Mouse (Mus musculus): Measurements from ENCODE around the gene Gm49391. TPM values are rescaled to one million over a fixed set of nuclear protein-coding genes. Genes with fewer than 3 reads are reported as not detected.

The Gm49391 gene
- polyA plus RNA-seq, 1 experiment from 2014 or later = 2.0 TPM

GRCm38 (mm10) chr13:60895406-60896160 is 40.8 kb downstream of the Gm49391 start:
- no peaks in the 10 kb centered on the region for H3K4me1 ChIP-seq (replicated peaks; ENCODE audit: control insufficient read depth, insufficient read depth, low read length)
- H3K9ac ChIP-seq = no peak overlapping the region
- no peak for DNase-seq (ENCODE audit: low spot score)
- no peaks in the 10 kb centered on the region for H3K27me3 ChIP-seq (ENCODE audit: control insufficient read depth, insufficient read depth, low read length)
- no peak for ATAC-seq (ENCODE audit: low FRiP score)
- H3K27ac ChIP-seq = no peak overlapping the region
- no peaks in the 10 kb centered on the region for H3K36me3 ChIP-seq (replicated peaks; ENCODE audit: control insufficient read depth, insufficient read depth)
- H3K9me3 ChIP-seq (ENCODE audit: control insufficient read depth, low read length) = 0 out of 2 replicates have a peak, but pooled peaks cover under 1% of the 10 kb centered on the region
- no peak overlapping the region for H3K4me3 ChIP-seq (replicated peaks; ENCODE audit: low read length)
- no peak overlapping the region for H3K4me2 ChIP-seq (replicated peaks)

DNA sequence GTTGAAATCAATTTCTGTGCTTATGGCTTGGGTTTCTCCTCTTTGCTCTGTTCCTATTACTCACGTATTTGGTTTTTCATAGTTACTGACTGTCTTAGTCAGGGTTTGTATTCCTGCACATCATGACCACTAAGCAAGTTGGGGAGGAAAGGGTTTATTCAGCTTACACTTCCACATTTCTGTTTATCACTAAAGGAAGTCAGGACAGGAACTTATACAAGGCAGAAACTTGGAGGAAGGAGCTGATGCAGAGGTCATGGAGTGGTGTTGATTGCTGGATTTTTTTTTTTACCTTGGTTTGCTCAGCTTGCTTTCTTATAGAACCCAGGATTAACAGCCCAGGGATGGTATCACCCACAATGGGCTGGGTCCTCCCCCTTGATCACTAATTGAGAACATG is 44.1 kb downstream of the Gm49391 start:
- ATAC-seq (ENCODE audit: low FRiP score) (no peak), DNase-seq (ENCODE audit: low spot score) (no peak)
- H3K27ac ChIP-seq = no peak overlapping the region
- no peaks in the 10 kb centered on the region for H3K36me3 ChIP-seq (replicated peaks; ENCODE audit: control insufficient read depth, insufficient read depth)
- no peaks in the 10 kb centered on the region for H3K27me3 ChIP-seq (ENCODE audit: control insufficient read depth, insufficient read depth, low read length)
- WGBS = 90% methylated on average over 1 of the region's 1 CpGs
- H3K9me3 ChIP-seq (ENCODE audit: control insufficient read depth, low read length) = 0 out of 2 replicates have a peak, but pooled peaks cover 3% of the 10 kb centered on the region
- no peaks in the 10 kb centered on the region for H3K4me1 ChIP-seq (replicated peaks; ENCODE audit: control insufficient read depth, insufficient read depth, low read length)
- H3K4me3 ChIP-seq (replicated peaks; ENCODE audit: low read length) = no peak overlapping the region
- no peak overlapping the region for H3K9ac ChIP-seq
- H3K4me2 ChIP-seq (replicated peaks) = no peak overlapping the region

DNA sequence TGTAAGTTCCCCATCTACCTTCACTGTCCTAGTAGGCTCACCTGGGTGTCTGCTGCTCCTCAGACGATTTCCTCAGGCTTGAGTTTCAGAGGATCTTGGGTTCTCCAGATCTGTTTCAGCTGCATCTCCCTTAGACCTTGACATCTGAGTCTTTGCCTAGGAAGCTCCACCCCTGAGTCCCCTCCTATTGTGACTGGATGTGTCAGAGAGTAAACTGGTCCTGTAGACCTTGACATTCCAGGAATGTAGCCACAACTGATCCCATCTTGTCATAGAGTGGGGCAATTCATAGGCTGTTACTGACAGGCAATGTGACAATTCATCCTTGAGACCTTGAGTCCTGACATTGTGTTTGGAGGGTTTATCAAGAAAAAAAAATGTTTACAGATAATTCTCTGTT is 72.1 kb downstream of the Gm49391 start, which contains the start of gene 4930486L24Rik:
Gene 4930486L24Rik (minus strand): TSS at position 195 of the 400 bp plus-strand sequence.
- Histone ChIP-seq H3K36me3 (replicated peaks; ENCODE audit: control insufficient read depth, insufficient read depth) (no peaks in the 10 kb centered on the region), H3K4me2 (replicated peaks) (no peak within 1 kb of the TSS), H3K9ac (no peak within 1 kb of the TSS), H3K27me3 (ENCODE audit: control insufficient read depth, insufficient read depth, low read length) (no peaks in the 10 kb centered on the region), H3K27ac (no peak within 1 kb of the TSS), H3K9me3 (ENCODE audit: control insufficient read depth, low read length) (no peaks in the 10 kb centered on the region), H3K4me3 (replicated peaks; ENCODE audit: low read length) (no peak within 1 kb of the TSS), H3K4me1 (replicated peaks; ENCODE audit: control insufficient read depth, insufficient read depth, low read length) (no peaks in the 10 kb centered on the region)
- ATAC-seq (ENCODE audit: low FRiP score) = no peak
- DNase-seq (ENCODE audit: low spot score) = no peak
- 81% methylated on average over 1 of the region's 1 CpGs for WGBS

DNA sequence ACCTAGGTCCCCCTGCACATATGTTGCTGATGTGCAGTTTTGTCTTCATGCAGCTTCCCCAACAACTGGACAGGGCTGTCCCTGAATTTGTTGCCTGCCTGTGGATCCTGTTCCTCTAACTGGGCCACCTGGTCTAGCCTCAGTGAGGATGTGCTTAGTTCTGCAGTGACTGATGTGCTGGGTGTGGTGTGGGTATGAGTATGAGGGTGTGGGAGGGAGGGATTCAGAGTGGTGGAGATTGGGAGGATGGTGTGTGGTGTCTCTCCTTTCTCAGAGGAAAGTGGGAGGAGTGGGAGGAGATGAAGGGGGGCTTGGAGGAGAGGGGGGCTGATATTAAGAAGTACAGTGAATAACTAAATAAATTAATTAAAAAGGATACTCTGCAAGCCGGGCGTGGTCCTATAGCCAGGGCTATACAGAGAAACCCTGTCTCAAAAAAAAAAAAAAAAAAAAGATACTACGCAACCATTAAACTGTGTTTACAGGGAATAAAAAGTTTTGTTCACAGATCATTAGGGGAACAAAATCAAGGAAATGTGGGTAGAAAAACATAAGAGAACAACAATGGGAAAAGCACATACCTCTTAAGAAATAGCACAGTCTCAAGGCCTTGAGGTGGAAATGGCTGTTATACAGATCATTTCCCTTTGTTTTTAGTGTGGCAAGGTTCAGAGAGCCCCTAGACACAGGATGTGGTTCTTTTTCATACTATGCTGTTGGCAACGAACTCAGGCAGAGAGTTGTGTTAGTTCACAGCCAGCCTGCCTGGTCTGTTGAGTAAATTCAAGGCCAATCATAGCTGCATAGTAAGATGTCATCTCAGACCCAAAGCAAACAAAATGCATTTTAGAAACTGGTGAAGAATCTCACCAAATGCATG is 87.9 kb downstream of the Gm49391 start:
- Histone ChIP-seq H3K9ac (no peak overlapping the region), H3K36me3 (replicated peaks; ENCODE audit: control insufficient read depth, insufficient read depth) (no peaks in the 10 kb centered on the region), H3K4me2 (replicated peaks) (no peak overlapping the region), H3K27ac (no peak overlapping the region), H3K4me3 (replicated peaks; ENCODE audit: low read length) (no peak overlapping the region), H3K4me1 (replicated peaks; ENCODE audit: control insufficient read depth, insufficient read depth, low read length) (no peaks in the 10 kb centered on the region), H3K9me3 (ENCODE audit: control insufficient read depth, low read length) (no peaks in the 10 kb centered on the region), H3K27me3 (ENCODE audit: control insufficient read depth, insufficient read depth, low read length) (no peaks in the 10 kb centered on the region)
- 89% methylated on average over 4 of the region's 4 CpGs for WGBS
- DNase-seq (ENCODE audit: low spot score) (no peak), ATAC-seq (ENCODE audit: low FRiP score) (no peak)

Other genes starting within 250 kb of the Gm49391 start
- gene BC051665, start 150.2 kb downstream of the Gm49391 start, polyA plus RNA-seq (2014; fragmentation: Nextera tagmentation; extraction: Ambion mirVana) = not detected in 2 replicates
- not detected in 2 replicates for gene Ctsll3, start 133.7 kb downstream of the Gm49391 start, polyA plus RNA-seq (2014; fragmentation: Nextera tagmentation; extraction: Ambion mirVana)
- 0.20 TPM in 1 of 2 replicates, not detected in the other for gene 4930486L24Rik, start 72.1 kb downstream of the Gm49391 start, polyA plus RNA-seq (2014; fragmentation: Nextera tagmentation; extraction: Ambion mirVana)
- 0.13 TPM in 1 of 2 replicates, not detected in the other for gene Gm49392, start 39.7 kb downstream of the Gm49391 start, polyA plus RNA-seq (2014; fragmentation: Nextera tagmentation; extraction: Ambion mirVana)
- gene Ctla2b, start 39.1 kb downstream of the Gm49391 start, polyA plus RNA-seq (2014; fragmentation: Nextera tagmentation; extraction: Ambion mirVana) = 1.5 and 3.7 TPM in 2 replicates
- not detected in 2 replicates for gene Tpbpb, start 31.7 kb downstream of the Gm49391 start, polyA plus RNA-seq (2014; fragmentation: Nextera tagmentation; extraction: Ambion mirVana)
- not detected in 2 replicates for gene Gm49393, start 981 bp downstream of the Gm49391 start, polyA plus RNA-seq (2014; fragmentation: Nextera tagmentation; extraction: Ambion mirVana)
- 17.2 and 18.6 TPM in 2 replicates for gene Ctla2a, start 54 bp upstream of the Gm49391 start, polyA plus RNA-seq (2014; fragmentation: Nextera tagmentation; extraction: Ambion mirVana)
- gene Tpbpa, start 5.4 kb upstream of the Gm49391 start, polyA plus RNA-seq (2014; fragmentation: Nextera tagmentation; extraction: Ambion mirVana) = not detected in 2 replicates
- not detected in 2 replicates for gene Ctsj, start 69.4 kb upstream of the Gm49391 start, polyA plus RNA-seq (2014; fragmentation: Nextera tagmentation; extraction: Ambion mirVana)
- not detected in 2 replicates for gene Ctsq, start 104.1 kb upstream of the Gm49391 start, polyA plus RNA-seq (2014; fragmentation: Nextera tagmentation; extraction: Ambion mirVana)
- gene Ctsr, start 227.7 kb upstream of the Gm49391 start, polyA plus RNA-seq (2014; fragmentation: Nextera tagmentation; extraction: Ambion mirVana) = not detected in 2 replicates